ENCODE assay signal across 25 mouse cellular contexts in genomic region chr5:117485411-117485810, GRCm38 (mm10).
"Had no signal": no experiment of that assay in that cellular context is flagged by ENCODE, and none has a peak within 500 bp of the region (broad histone marks: within the 10 kb centered on the region; RNA-seq: fewer than 3 reads in every experiment).

No protein-coding gene starts in this region.

- H3K4me3 ChIP-seq: gastrocnemius, adult 2 months; heart, embryonic 10.5 days; heart, embryonic 12.5 days; hindbrain, embryonic 10.5 days; hindbrain, embryonic 12.5 days; intestine, embryonic 15.5 days; limb, embryonic 12.5 days; limb, embryonic 15.5 days; liver, embryonic 12.5 days had no signal

- H3K27me3 ChIP-seq: heart, embryonic 12.5 days; hindbrain, embryonic 12.5 days; intestine, embryonic 15.5 days; limb, embryonic 12.5 days; limb, embryonic 15.5 days; liver, embryonic 12.5 days had no signal

- H3K9ac ChIP-seq: heart, embryonic 12.5 days; hindbrain, embryonic 12.5 days; hindbrain, embryonic 14.5 days; intestine, embryonic 15.5 days; limb, embryonic 12.5 days; limb, embryonic 15.5 days; liver, embryonic 12.5 days; liver, embryonic 14.5 days had no signal

- H3K4me1 ChIP-seq: heart, embryonic 12.5 days; hindbrain, embryonic 12.5 days; intestine, embryonic 15.5 days; limb, embryonic 12.5 days; limb, embryonic 15.5 days; liver, embryonic 12.5 days had no signal

- ATAC-seq: hindbrain, embryonic 16.5 days; inflammation-experienced regulatory T-cells, adult 6 months; intestine, embryonic 15.5 days; intestine, postnatal 0 days; liver, embryonic 12.5 days had no signal

- H3K4me2 ChIP-seq: heart, embryonic 12.5 days; hindbrain, embryonic 12.5 days; hindbrain, embryonic 14.5 days; intestine, embryonic 15.5 days; limb, embryonic 12.5 days; limb, embryonic 15.5 days; liver, embryonic 12.5 days had no signal

- DNase-seq: gastrocnemius, adult 2 months; gastrocnemius, postnatal 10 days; gastrocnemius, postnatal 25 days; heart, adult 18-20 months; heart, postnatal 10 days; heart, postnatal 4 days; kidney, adult 18-20 months; kidney, adult 8-10 months; kidney, postnatal 10 days; kidney, postnatal 25 days; layer of hippocampus, adult 9-11 months; left cerebral cortex, postnatal 4 days had no signal

- H3K36me3 ChIP-seq: heart, embryonic 10.5 days; heart, embryonic 12.5 days; hindbrain, embryonic 10.5 days; hindbrain, embryonic 12.5 days; intestine, embryonic 15.5 days; limb, embryonic 12.5 days; limb, embryonic 15.5 days; liver, embryonic 12.5 days had no signal

- H3K9me3 ChIP-seq: heart, embryonic 10.5 days; heart, embryonic 12.5 days; hindbrain, embryonic 10.5 days; hindbrain, embryonic 12.5 days; intestine, embryonic 15.5 days; limb, embryonic 12.5 days; limb, embryonic 15.5 days; liver, embryonic 12.5 days had no signal

- H3K27ac ChIP-seq: gastrocnemius, adult 2 months; heart, embryonic 10.5 days; hindbrain, embryonic 10.5 days; hindbrain, embryonic 12.5 days; hindbrain, embryonic 14.5 days; intestine, embryonic 15.5 days; limb, embryonic 12.5 days; limb, embryonic 15.5 days; liver, embryonic 12.5 days; liver, embryonic 14.5 days had no signal
